Mouse (Mus musculus) adrenal gland, postnatal 36 days (tissue): Measurements from ENCODE around the gene Kdm6a. TPM values are rescaled to one million over a fixed set of nuclear protein-coding genes. Genes with fewer than 3 reads are reported as not detected.

Source experiments
- total RNA-seq, 2 experiments: library from RNA; stranded (reverse); gene quantifications; 2 replicates each; pipeline ENCODE4 v1.2.3; 2021

The Kdm6a gene
- total RNA-seq, 2 experiments from 2014 or later, result 37.2 to 79.4 TPM

Other genes starting within 250 kb of the Kdm6a start
- gene Dusp21, start 16.7 kb upstream of the Kdm6a start, total RNA-seq, result not detected